Mouse (Mus musculus): Measurements from ENCODE around the gene Apbb2. TPM values are rescaled to one million over a fixed set of nuclear protein-coding genes. Genes with fewer than 3 reads are reported as not detected.

Apbb2 gene
- polyA plus RNA-seq, 1 experiment from 2014 or later, result 30.9 TPM

DNA sequence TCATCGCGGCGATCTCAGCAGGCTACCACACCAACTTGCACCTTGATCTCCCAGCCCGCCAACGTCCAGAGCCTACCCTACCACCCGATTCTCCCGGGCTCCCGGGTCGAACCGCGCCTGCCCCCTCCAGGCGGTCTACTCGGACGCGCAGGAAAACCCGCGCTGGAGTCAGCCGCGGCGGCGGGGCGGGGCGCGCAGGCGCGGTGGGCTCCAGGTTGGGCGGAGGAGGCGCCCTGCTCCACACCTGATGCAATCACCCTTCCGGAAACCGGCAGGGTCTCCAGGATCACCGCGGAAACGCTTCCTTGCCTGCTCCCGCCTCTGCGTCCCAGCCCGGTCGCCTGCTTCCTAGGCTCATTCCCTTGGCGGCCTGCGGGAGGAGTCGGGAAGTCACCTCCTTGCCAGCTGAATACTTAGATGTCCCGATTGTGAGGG, 1.6 kb upstream of the Apbb2 start:
- Histone ChIP-seq H3K4me1 (ENCODE audit: control insufficient read depth in 2 of 2, insufficient read depth in 2 of 2, low read length in 2 of 2) (peaks cover 2 to 22% of the 10 kb centered on the region in 2 experiments; a peak in 2 of 4 replicates), H3K36me3 (ENCODE audit: control insufficient read depth, insufficient read depth, low read length) (no peaks in the 10 kb centered on the region), H3K27ac (replicated peaks in 1 of 2; ENCODE audit: control insufficient read depth in 1 of 2, insufficient read depth in 1 of 2, low read depth in 2 of 2, low read length in 2 of 2) (peak overlapping the region; percentile 24 to 51; a peak in 3 of 4 replicates), H3K9ac (ENCODE audit: low read length) (peak overlapping the region; percentile 67), H3K9me3 (ENCODE audit: control insufficient read depth, low read length) (no peaks in the 10 kb centered on the region), H3K27me3 (ENCODE audit: control insufficient read depth, insufficient read depth, low read length) (no peaks in the 10 kb centered on the region), H3K4me2 (ENCODE audit: low read length) (peak overlapping the region; percentile 78), H3K4me3 (ENCODE audit: control insufficient read depth in 1 of 2, insufficient read depth in 1 of 2, low read depth in 1 of 2, low read length in 2 of 2) (peak overlapping the region; percentile 56 to 64)
- peak; percentile 65 for ATAC-seq (ENCODE audit: insufficient number of reproducible peaks, insufficient read depth, low FRiP score, low read depth)
- under 1% methylated on average over 41 of the region's 41 CpGs for WGBS

DNA sequence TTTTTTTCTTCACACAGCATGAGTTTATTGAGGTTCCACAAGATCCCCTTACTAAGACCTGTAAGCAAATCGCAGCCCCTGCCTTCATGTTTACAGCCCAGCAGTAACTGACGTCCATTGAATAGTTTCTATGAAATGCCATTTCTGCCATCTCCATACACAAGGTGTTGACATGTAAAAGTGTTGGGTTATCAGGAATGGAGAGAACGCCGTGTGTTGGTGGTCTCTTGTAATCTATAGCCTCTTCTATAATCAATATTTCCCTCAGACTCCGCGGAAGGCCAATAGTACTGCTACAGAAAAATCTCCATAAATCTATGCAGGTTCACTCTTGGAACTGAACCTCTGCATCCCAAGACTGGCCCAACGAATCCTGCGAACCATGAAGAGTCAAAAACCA, 1.1 kb upstream of the Apbb2 start:
- H3K9me3 ChIP-seq (ENCODE audit: control insufficient read depth, low read length), result no peaks in the 10 kb centered on the region
- ATAC-seq (ENCODE audit: insufficient number of reproducible peaks, insufficient read depth, low FRiP score, low read depth), result no peak
- no peaks in the 10 kb centered on the region for H3K36me3 ChIP-seq (ENCODE audit: control insufficient read depth, insufficient read depth, low read length)
- peak overlapping the region; percentile 78 for H3K4me2 ChIP-seq (ENCODE audit: low read length)
- no peaks in the 10 kb centered on the region for H3K27me3 ChIP-seq (ENCODE audit: control insufficient read depth, insufficient read depth, low read length)
- H3K4me1 ChIP-seq (ENCODE audit: control insufficient read depth in 2 of 2, insufficient read depth in 2 of 2, low read length in 2 of 2), result peaks cover 4 to 23% of the 10 kb centered on the region in 2 experiments; a peak in 3 of 4 replicates
- peak overlapping the region; percentile 24 to 51; a peak in 3 of 4 replicates for H3K27ac ChIP-seq (replicated peaks in 1 of 2; ENCODE audit: control insufficient read depth in 1 of 2, insufficient read depth in 1 of 2, low read depth in 2 of 2, low read length in 2 of 2)
- 30% methylated on average over 8 of the region's 8 CpGs for WGBS
- peak overlapping the region; percentile 67 for H3K9ac ChIP-seq (ENCODE audit: low read length)
- peak overlapping the region; percentile 56 to 64 for H3K4me3 ChIP-seq (ENCODE audit: control insufficient read depth in 1 of 2, insufficient read depth in 1 of 2, low read depth in 1 of 2, low read length in 2 of 2)

DNA sequence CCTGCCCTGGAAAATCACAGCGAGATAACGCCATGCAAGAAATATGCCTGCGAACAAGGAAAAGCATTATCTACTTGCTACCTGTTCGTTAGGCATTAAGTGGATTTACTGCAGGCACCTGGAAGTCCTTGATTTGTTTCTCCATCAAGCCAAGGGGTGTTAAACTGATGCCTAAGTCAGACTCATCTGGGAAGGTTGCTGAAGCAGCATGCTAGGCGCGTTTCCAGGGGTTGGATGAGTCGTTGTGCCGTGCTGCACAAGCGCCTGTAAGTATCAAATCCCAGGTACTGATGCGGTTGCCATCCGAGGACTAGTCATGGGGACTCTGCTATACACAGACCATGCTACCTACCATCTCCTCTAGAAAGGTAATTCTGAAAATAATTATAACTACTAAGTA, 611 bp upstream of the Apbb2 start:
- no peak overlapping the region for H3K4me3 ChIP-seq (ENCODE audit: control insufficient read depth in 1 of 2, insufficient read depth in 1 of 2, low read depth in 1 of 2, low read length in 2 of 2)
- H3K27ac ChIP-seq (replicated peaks in 1 of 2; ENCODE audit: control insufficient read depth in 1 of 2, insufficient read depth in 1 of 2, low read depth in 2 of 2, low read length in 2 of 2), result peak overlapping the region in 1 of 2 experiments; percentile 16; a peak in 1 of 4 replicates
- peaks cover 7 to 27% of the 10 kb centered on the region in 2 experiments for H3K4me1 ChIP-seq (ENCODE audit: control insufficient read depth in 2 of 2, insufficient read depth in 2 of 2, low read length in 2 of 2)
- ATAC-seq (ENCODE audit: insufficient number of reproducible peaks, insufficient read depth, low FRiP score, low read depth), result no peak
- WGBS, result 25% methylated on average over 11 of the region's 11 CpGs
- H3K9ac ChIP-seq (ENCODE audit: low read length), result no peak overlapping the region
- no peaks in the 10 kb centered on the region for H3K27me3 ChIP-seq (ENCODE audit: control insufficient read depth, insufficient read depth, low read length)
- H3K36me3 ChIP-seq (ENCODE audit: control insufficient read depth, insufficient read depth, low read length), result no peaks in the 10 kb centered on the region
- H3K4me2 ChIP-seq (ENCODE audit: low read length), result peak overlapping the region; percentile 92
- H3K9me3 ChIP-seq (ENCODE audit: control insufficient read depth, low read length), result no peaks in the 10 kb centered on the region

DNA sequence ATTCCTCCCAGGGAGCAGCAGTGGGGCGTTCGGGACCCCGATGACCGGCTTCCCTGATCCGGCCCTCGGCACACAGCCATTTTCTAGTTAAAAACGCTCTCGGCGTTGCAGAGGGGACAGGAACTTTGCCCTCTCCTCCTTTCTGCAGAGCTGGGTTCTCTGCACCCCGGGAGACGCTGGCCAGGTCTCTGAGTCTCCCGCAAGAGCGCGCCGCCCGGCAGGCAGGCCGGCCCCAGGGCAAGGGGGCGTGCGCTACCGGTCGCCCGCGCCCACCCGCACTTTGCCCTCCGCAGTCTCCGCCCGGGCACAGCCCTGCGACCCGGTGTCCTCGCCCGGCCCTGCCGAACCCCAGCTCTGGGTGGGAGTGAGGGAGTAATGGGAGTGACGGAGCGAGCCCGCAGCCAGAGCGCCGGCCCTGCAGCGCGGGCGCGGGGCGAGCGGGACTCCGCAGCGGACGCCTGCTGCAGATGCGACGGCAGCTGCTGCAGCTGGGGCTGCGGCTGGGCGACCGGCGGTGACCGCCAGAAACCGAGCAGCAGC, 593 bp downstream of the Apbb2 start:
- H3K4me1 ChIP-seq (ENCODE audit: control insufficient read depth in 2 of 2, insufficient read depth in 2 of 2, low read length in 2 of 2), result peaks cover 14 to 36% of the 10 kb centered on the region in 2 experiments
- H3K9me3 ChIP-seq (ENCODE audit: control insufficient read depth, low read length), result no peaks in the 10 kb centered on the region
- ATAC-seq (ENCODE audit: insufficient number of reproducible peaks, insufficient read depth, low FRiP score, low read depth), result peak; percentile 25; the same call in 1 of the 2 replicates
- H3K36me3 ChIP-seq (ENCODE audit: control insufficient read depth, insufficient read depth, low read length), result no peaks in the 10 kb centered on the region
- under 1% methylated on average over 52 of the region's 54 CpGs for WGBS
- H3K9ac ChIP-seq (ENCODE audit: low read length), result peak overlapping the region; percentile 97
- no peaks in the 10 kb centered on the region for H3K27me3 ChIP-seq (ENCODE audit: control insufficient read depth, insufficient read depth, low read length)
- peak overlapping the region; percentile 83 to 95 for H3K4me3 ChIP-seq (ENCODE audit: control insufficient read depth in 1 of 2, insufficient read depth in 1 of 2, low read depth in 1 of 2, low read length in 2 of 2)
- H3K27ac ChIP-seq (replicated peaks in 1 of 2; ENCODE audit: control insufficient read depth in 1 of 2, insufficient read depth in 1 of 2, low read depth in 2 of 2, low read length in 2 of 2), result peak overlapping the region; percentile 92 to 97
- peak overlapping the region; percentile 92 for H3K4me2 ChIP-seq (ENCODE audit: low read length)

DNA sequence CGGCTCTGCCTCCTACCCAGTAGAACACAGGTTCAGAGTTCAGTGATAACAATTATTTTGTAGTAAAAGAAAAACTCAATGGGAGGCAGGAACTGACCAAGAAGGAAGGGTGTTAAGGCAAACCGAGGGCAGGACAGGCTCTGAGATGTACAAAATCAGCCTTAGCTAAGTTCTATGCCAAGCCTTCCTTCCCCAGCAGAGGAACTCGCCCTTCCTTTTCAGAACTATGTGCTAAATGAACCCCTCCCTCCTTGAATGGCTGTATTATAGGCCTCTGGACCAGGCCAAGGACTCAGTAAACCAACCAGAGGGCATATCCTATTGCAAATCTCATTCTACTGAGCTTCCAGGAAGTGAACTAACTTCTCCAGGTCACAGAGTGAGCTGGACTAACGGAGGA, 3.6 kb downstream of the Apbb2 start:
- no peak for ATAC-seq (ENCODE audit: insufficient number of reproducible peaks, insufficient read depth, low FRiP score, low read depth)
- Histone ChIP-seq H3K4me3 (ENCODE audit: control insufficient read depth in 1 of 2, insufficient read depth in 1 of 2, low read depth in 1 of 2, low read length in 2 of 2) (no peak overlapping the region), H3K4me1 (ENCODE audit: control insufficient read depth in 2 of 2, insufficient read depth in 2 of 2, low read length in 2 of 2) (peaks cover 20 to 36% of the 10 kb centered on the region in 2 experiments), H3K36me3 (ENCODE audit: control insufficient read depth, insufficient read depth, low read length) (no peaks in the 10 kb centered on the region), H3K27me3 (ENCODE audit: control insufficient read depth, insufficient read depth, low read length) (no peaks in the 10 kb centered on the region), H3K9me3 (ENCODE audit: control insufficient read depth, low read length) (no peaks in the 10 kb centered on the region), H3K4me2 (ENCODE audit: low read length) (no peak overlapping the region), H3K9ac (ENCODE audit: low read length) (no peak overlapping the region), H3K27ac (replicated peaks in 1 of 2; ENCODE audit: control insufficient read depth in 1 of 2, insufficient read depth in 1 of 2, low read depth in 2 of 2, low read length in 2 of 2) (no peak overlapping the region; a peak in 1 of 4 replicates)
- 56% methylated on average over 4 of the region's 4 CpGs for WGBS

DNA sequence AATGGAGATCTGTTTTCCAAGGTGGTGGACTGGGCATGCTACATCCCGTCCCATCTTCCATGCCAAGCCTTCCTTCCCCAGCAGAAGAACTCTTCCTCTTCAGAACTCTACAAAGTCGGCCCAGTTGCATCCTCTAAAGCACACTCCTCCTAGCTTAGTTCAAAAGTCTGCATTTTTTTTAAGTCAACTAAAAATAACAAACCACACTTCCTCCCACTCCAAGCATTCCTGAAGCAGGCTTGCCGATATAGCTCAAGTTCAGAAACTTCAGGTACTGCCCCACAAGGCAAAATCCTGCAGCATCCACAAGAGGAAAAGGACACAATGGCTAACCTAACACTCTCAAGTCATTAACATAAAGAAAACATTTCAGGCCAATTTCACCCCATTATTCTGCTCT, 4.9 kb downstream of the Apbb2 start:
- H3K9me3 ChIP-seq (ENCODE audit: control insufficient read depth, low read length), result no peaks in the 10 kb centered on the region
- WGBS, result 39% methylated on average over 3 of the region's 3 CpGs
- H3K4me3 ChIP-seq (ENCODE audit: control insufficient read depth in 1 of 2, insufficient read depth in 1 of 2, low read depth in 1 of 2, low read length in 2 of 2), result no peak overlapping the region
- H3K27ac ChIP-seq (replicated peaks in 1 of 2; ENCODE audit: control insufficient read depth in 1 of 2, insufficient read depth in 1 of 2, low read depth in 2 of 2, low read length in 2 of 2), result no peak overlapping the region
- no peak overlapping the region for H3K4me2 ChIP-seq (ENCODE audit: low read length)
- H3K9ac ChIP-seq (ENCODE audit: low read length), result no peak overlapping the region
- no peaks in the 10 kb centered on the region for H3K36me3 ChIP-seq (ENCODE audit: control insufficient read depth, insufficient read depth, low read length)
- H3K4me1 ChIP-seq (ENCODE audit: control insufficient read depth in 2 of 2, insufficient read depth in 2 of 2, low read length in 2 of 2), result peaks cover 24 to 36% of the 10 kb centered on the region in 2 experiments
- H3K27me3 ChIP-seq (ENCODE audit: control insufficient read depth, insufficient read depth, low read length), result no peaks in the 10 kb centered on the region
- no peak for ATAC-seq (ENCODE audit: insufficient number of reproducible peaks, insufficient read depth, low FRiP score, low read depth)

DNA sequence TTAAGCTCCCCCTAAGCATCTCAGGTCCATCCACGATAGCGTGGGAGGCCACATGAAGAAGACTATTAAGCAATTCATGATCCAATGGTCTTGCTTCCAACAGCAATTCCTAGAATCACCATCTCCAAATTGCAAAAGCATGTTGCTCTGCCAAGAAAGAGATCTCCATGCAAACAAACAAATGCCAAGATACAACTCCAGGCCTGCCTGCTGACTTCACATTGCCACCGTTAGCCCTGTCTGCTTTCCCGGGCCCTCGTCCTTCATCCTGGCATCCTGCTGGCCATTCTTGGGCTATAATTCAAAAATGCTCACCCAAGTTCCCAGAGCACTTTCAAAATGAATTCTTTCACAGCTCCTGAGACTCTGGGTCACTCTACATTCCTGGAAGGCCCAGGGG, 5.6 kb downstream of the Apbb2 start:
- Histone ChIP-seq H3K4me2 (ENCODE audit: low read length) (no peak overlapping the region), H3K27ac (replicated peaks in 1 of 2; ENCODE audit: control insufficient read depth in 1 of 2, insufficient read depth in 1 of 2, low read depth in 2 of 2, low read length in 2 of 2) (no peak overlapping the region), H3K9ac (ENCODE audit: low read length) (no peak overlapping the region), H3K36me3 (ENCODE audit: control insufficient read depth, insufficient read depth, low read length) (no peaks in the 10 kb centered on the region), H3K4me1 (ENCODE audit: control insufficient read depth in 2 of 2, insufficient read depth in 2 of 2, low read length in 2 of 2) (peaks cover 25 to 38% of the 10 kb centered on the region in 2 experiments), H3K27me3 (ENCODE audit: control insufficient read depth, insufficient read depth, low read length) (no peaks in the 10 kb centered on the region), H3K4me3 (ENCODE audit: control insufficient read depth in 1 of 2, insufficient read depth in 1 of 2, low read depth in 1 of 2, low read length in 2 of 2) (no peak overlapping the region), H3K9me3 (ENCODE audit: control insufficient read depth, low read length) (no peaks in the 10 kb centered on the region)
- WGBS, result 76% methylated on average over 5 of the region's 5 CpGs
- no peak for ATAC-seq (ENCODE audit: insufficient number of reproducible peaks, insufficient read depth, low FRiP score, low read depth)

DNA sequence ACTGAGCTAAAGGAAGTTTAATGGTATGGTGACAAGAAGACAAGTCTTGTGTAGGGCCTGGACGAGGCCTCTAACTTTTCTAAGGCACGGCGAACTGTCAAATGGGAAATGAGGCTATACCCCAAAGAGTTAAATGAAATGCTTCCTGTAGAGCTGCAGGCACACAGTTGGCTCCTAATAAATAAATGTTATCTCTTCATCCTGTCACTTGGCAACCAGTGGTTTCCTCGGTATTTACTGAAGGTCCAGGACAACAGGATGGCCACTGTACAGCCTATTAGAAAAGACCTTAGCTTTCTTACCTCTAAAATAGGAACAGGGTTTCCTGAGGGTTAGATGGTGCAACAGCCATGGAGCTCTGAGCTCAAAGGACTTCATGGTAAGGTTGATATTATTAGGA, 6.7 kb downstream of the Apbb2 start:
- no peaks in the 10 kb centered on the region for H3K36me3 ChIP-seq (ENCODE audit: control insufficient read depth, insufficient read depth, low read length)
- no peak for ATAC-seq (ENCODE audit: insufficient number of reproducible peaks, insufficient read depth, low FRiP score, low read depth)
- H3K4me3 ChIP-seq (ENCODE audit: control insufficient read depth in 1 of 2, insufficient read depth in 1 of 2, low read depth in 1 of 2, low read length in 2 of 2), result no peak overlapping the region
- whole genome bisulfite sequencing, result 60% methylated on average over 4 of the region's 4 CpGs
- H3K27ac ChIP-seq (replicated peaks in 1 of 2; ENCODE audit: control insufficient read depth in 1 of 2, insufficient read depth in 1 of 2, low read depth in 2 of 2, low read length in 2 of 2), result no peak overlapping the region
- H3K9ac ChIP-seq (ENCODE audit: low read length), result no peak overlapping the region
- H3K27me3 ChIP-seq (ENCODE audit: control insufficient read depth, insufficient read depth, low read length), result no peaks in the 10 kb centered on the region
- peaks cover 31 to 42% of the 10 kb centered on the region in 2 experiments for H3K4me1 ChIP-seq (ENCODE audit: control insufficient read depth in 2 of 2, insufficient read depth in 2 of 2, low read length in 2 of 2)
- H3K4me2 ChIP-seq (ENCODE audit: low read length), result no peak overlapping the region
- no peaks in the 10 kb centered on the region for H3K9me3 ChIP-seq (ENCODE audit: control insufficient read depth, low read length)

Measured in heart, embryonic 14.5 days (tissue).